In genomic region chr6:75683935-75684334, GRCm38 (mm10) we compare ENCODE assay signal across 32 mouse cellular contexts.
"Had no signal": no experiment of that assay in that cellular context is flagged by ENCODE, and none has a peak within 500 bp of the region (broad histone marks: within the 10 kb centered on the region; RNA-seq: fewer than 3 reads in every experiment).

No protein-coding gene starts in this region.

- H3K27ac ChIP-seq: limb, embryonic 10.5 days; limb, embryonic 12.5 days; limb, embryonic 13.5 days; limb, embryonic 15.5 days; liver, embryonic 12.5 days; liver, embryonic 13.5 days; liver, embryonic 14.5 days; liver, embryonic 15.5 days; lung, embryonic 15.5 days; macrophage; midbrain, embryonic 10.5 days; midbrain, embryonic 12.5 days; midbrain, embryonic 13.5 days; midbrain, embryonic 15.5 days; neural tube, embryonic 12.5 days had no signal

- DNase-seq: left cerebral cortex, postnatal 4 days; liver; liver, embryonic 13.5 days; liver, postnatal 0 days; lung, adult 18-20 months; lung, adult 2 months; lung, embryonic 14.5 days; lung, postnatal 10 days; lung, postnatal 14 days; lung, postnatal 36 days; lung, postnatal 4 days; midbrain, embryonic 14.5 days had no signal

- ATAC-seq: liver, embryonic 12.5 days; liver, postnatal 0 days; lung, postnatal 0 days; midbrain, embryonic 13.5 days; midbrain, embryonic 15.5 days; midbrain, embryonic 16.5 days had no signal

- H3K4me1 ChIP-seq: limb, embryonic 12.5 days; limb, embryonic 13.5 days; limb, embryonic 15.5 days; liver, embryonic 12.5 days; liver, embryonic 13.5 days; liver, embryonic 15.5 days; lung, embryonic 15.5 days; megakaryocyte, embryonic 14.5 days; midbrain, embryonic 10.5 days; midbrain, embryonic 12.5 days; midbrain, embryonic 13.5 days; midbrain, embryonic 15.5 days; neural tube, embryonic 12.5 days had no signal

- H3K4me2 ChIP-seq: limb, embryonic 12.5 days; limb, embryonic 13.5 days; limb, embryonic 15.5 days; liver, embryonic 11.5 days; liver, embryonic 12.5 days; liver, embryonic 13.5 days; liver, embryonic 15.5 days; lung, embryonic 14.5 days; lung, embryonic 15.5 days; midbrain, embryonic 11.5 days; midbrain, embryonic 12.5 days; midbrain, embryonic 13.5 days; midbrain, embryonic 15.5 days; neural tube, embryonic 12.5 days had no signal

- H3K27me3 ChIP-seq: limb, embryonic 12.5 days; limb, embryonic 13.5 days; limb, embryonic 15.5 days; liver, embryonic 12.5 days; liver, embryonic 13.5 days; liver, embryonic 15.5 days; lung, embryonic 15.5 days; megakaryocyte, embryonic 14.5 days; midbrain, embryonic 12.5 days; midbrain, embryonic 13.5 days; midbrain, embryonic 15.5 days; neural tube, embryonic 12.5 days had no signal

- H3K4me3 ChIP-seq: limb, embryonic 10.5 days; limb, embryonic 12.5 days; limb, embryonic 13.5 days; limb, embryonic 15.5 days; liver, embryonic 12.5 days; liver, embryonic 13.5 days; liver, embryonic 15.5 days; lung, embryonic 15.5 days; megakaryocyte, embryonic 14.5 days; midbrain, embryonic 10.5 days; midbrain, embryonic 12.5 days; midbrain, embryonic 13.5 days; midbrain, embryonic 15.5 days; myocyte; neural tube, embryonic 12.5 days had no signal

- H3K9me3 ChIP-seq: limb, embryonic 10.5 days; limb, embryonic 12.5 days; limb, embryonic 13.5 days; limb, embryonic 15.5 days; liver, embryonic 12.5 days; liver, embryonic 13.5 days; liver, embryonic 15.5 days; lung, embryonic 15.5 days; midbrain, embryonic 10.5 days; midbrain, embryonic 12.5 days; midbrain, embryonic 13.5 days; midbrain, embryonic 15.5 days; neural tube, embryonic 12.5 days had no signal

- H3K36me3 ChIP-seq: limb, embryonic 10.5 days; limb, embryonic 12.5 days; limb, embryonic 13.5 days; limb, embryonic 15.5 days; liver, embryonic 12.5 days; liver, embryonic 13.5 days; liver, embryonic 15.5 days; lung, embryonic 15.5 days; midbrain, embryonic 10.5 days; midbrain, embryonic 12.5 days; midbrain, embryonic 13.5 days; midbrain, embryonic 15.5 days; neural tube, embryonic 12.5 days had no signal

- H3K9ac ChIP-seq: limb, embryonic 12.5 days; limb, embryonic 13.5 days; limb, embryonic 15.5 days; liver, embryonic 12.5 days; liver, embryonic 13.5 days; liver, embryonic 14.5 days; liver, embryonic 15.5 days; liver, postnatal 0 days; lung, embryonic 14.5 days; lung, embryonic 15.5 days; midbrain, embryonic 12.5 days; midbrain, embryonic 13.5 days; midbrain, embryonic 15.5 days; neural tube, embryonic 12.5 days had no signal
